Mouse (Mus musculus) megakaryocyte, embryonic 14.5 days (primary cell): ENCODE measurements around the gene Il1a.

Experiments
- FLI1 ChIP-seq: IDR thresholded peaks from 2 replicates; pipeline ENCODE4 v1.6.1; 2012; ENCODE audit warnings: low read length, inconsistent platforms, mixed read lengths
- GATA1 ChIP-seq: IDR thresholded peaks from 3 replicates; pipeline ENCODE4 v1.6.1; 2012; ENCODE audit warnings: mixed read lengths, low read length, inconsistent platforms, borderline replicate concordance

DNA sequence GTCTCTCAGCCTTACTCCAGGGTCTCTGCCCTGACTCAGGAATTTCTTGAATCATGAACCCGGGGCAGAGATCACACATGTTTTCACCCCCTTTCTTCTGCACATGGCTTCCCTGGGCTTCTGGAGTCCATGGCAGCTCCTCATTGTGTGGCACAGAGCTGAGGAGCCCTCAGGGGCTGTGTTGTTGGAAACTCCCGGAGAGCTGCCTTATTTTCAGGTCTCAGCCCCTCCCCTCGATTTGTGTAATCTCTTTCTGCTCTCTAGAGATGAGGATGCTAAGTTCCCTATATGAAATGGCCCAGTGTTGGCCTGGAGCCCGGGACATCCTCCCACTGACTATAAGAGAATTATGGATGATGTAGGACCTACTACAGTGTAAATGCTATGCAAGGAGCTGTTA lies 23.7 kb upstream of the Il1a start:
- TF ChIP-seq GATA1 (no peak), FLI1 (no peak)
